Mouse (Mus musculus): ENCODE measurements around the gene Dpy30.
"Not testable (repeated sequence)": the region's sequence is repeated elsewhere in the genome, so short reads cannot be mapped to it uniquely, and the experiment has no call there.

The Dpy30 gene

GRCm38 (mm10) chr17:74323844-74324243 is at the start of gene Dpy30:
TSS of gene Dpy30 (minus strand) at chr17:74323944.
- DNase-seq: no peak

- DNase-seq: no peak
Observed at GRCm38 (mm10) chr17:74363592-74363991, 39.8 kb upstream of the Dpy30 start.

- DNase-seq: no peak
Observed at GRCm38 (mm10) chr17:74341151-74341550, 17.4 kb upstream of the Dpy30 start.

GRCm38 (mm10) chr17:74338937-74339804 is 15.4 kb upstream of the Dpy30 start, which contains the start of gene Spast:
TSS of gene Spast (plus strand) at chr17:74338987.
- DNase-seq: peak; percentile 68

- DNase-seq: peak; percentile 96
Observed at GRCm38 (mm10) chr17:74338225-74338931, 14.6 kb upstream of the Dpy30 start.

GRCm38 (mm10) chr17:74331049-74331676 is 7.4 kb upstream of the Dpy30 start:
- DNase-seq: no peak

- DNase-seq: peak; percentile 69
Observed at GRCm38 (mm10) chr17:74328146-74328545, 4.4 kb upstream of the Dpy30 start.

GRCm38 (mm10) chr17:74327195-74327594 is 3.5 kb upstream of the Dpy30 start:
- DNase-seq: not testable (repeated sequence)

- peak; percentile 41 for DNase-seq
Observed at GRCm38 (mm10) chr17:74322400-74323054, 1.2 kb downstream of the Dpy30 start.

- no peak for DNase-seq
Observed at GRCm38 (mm10) chr17:74318721-74319120, 5.0 kb downstream of the Dpy30 start.

GRCm38 (mm10) chr17:74316309-74316863 is 7.4 kb downstream of the Dpy30 start:
- peak; percentile 89 for DNase-seq

- no peak for DNase-seq
Observed at GRCm38 (mm10) chr17:74315445-74316308, 8.1 kb downstream of the Dpy30 start.

GRCm38 (mm10) chr17:74306021-74306420 is 17.7 kb downstream of the Dpy30 start:
- no peak for DNase-seq

- no peak for DNase-seq
Observed at GRCm38 (mm10) chr17:74305616-74306015, 18.1 kb downstream of the Dpy30 start.

- no peak for DNase-seq
Observed at GRCm38 (mm10) chr17:74304060-74304459, 19.7 kb downstream of the Dpy30 start.

GRCm38 (mm10) chr17:74300089-74300488 is 23.7 kb downstream of the Dpy30 start:
- DNase-seq: no peak

GRCm38 (mm10) chr17:74296991-74297390 is 26.8 kb downstream of the Dpy30 start:
- DNase-seq: not testable (repeated sequence)

- DNase-seq: peak; percentile 20
Observed at GRCm38 (mm10) chr17:74296076-74296823, 27.5 kb downstream of the Dpy30 start.

- DNase-seq: peak; percentile 90
Observed at GRCm38 (mm10) chr17:74295026-74295970, 28.4 kb downstream of the Dpy30 start, which contains the start of gene Memo1. TSS of gene Memo1 (minus strand) at chr17:74295521.

Data from thymus, postnatal 14 days (tissue).